In genomic region chr1:164905047-164905446, GRCm38 (mm10) we compare ENCODE assay signal across 9 mouse cellular contexts. TPM values are rescaled to one million over a fixed set of nuclear protein-coding genes. Genes with fewer than 3 reads are reported as not detected.
DNase-seq lines count a peak whose midpoint lies in the region; ATAC-seq and TF ChIP-seq lines count a peak whose summit lies in the region.
"Had no signal": no experiment of that assay in that cellular context is flagged by ENCODE, and none has a peak within 500 bp of the region (broad histone marks: within the 10 kb centered on the region; RNA-seq: fewer than 3 reads in every experiment).

No protein-coding gene starts in this region.

- intact Hi-C loops in left cerebral cortex, adult 2 months (cut with DNase I), result loop anchor here (2.0 to 5.0 kb wide), 2 partner anchors 538 to 588 kb away; no protein-coding TSS in a partner anchor

- no peak overlapping the region for H3K4me3 ChIP-seq in left cerebral cortex, adult 2 months
- H3K4me3 ChIP-seq in hindbrain, embryonic 16.5 days (ENCODE audit: low read length), result no peak overlapping the region
- H3K4me3 ChIP-seq in limb, embryonic 14.5 days (replicated peaks; ENCODE audit: low read length), result no peak overlapping the region
- H3K4me3 ChIP-seq in neural tube, embryonic 14.5 days (ENCODE audit: low read depth, low read length), result no peak overlapping the region

- H3K27me3 ChIP-seq in hindbrain, embryonic 16.5 days (replicated peaks; ENCODE audit: control insufficient read depth, insufficient read depth, low read length), result no peaks in the 10 kb centered on the region
- no peaks in the 10 kb centered on the region for H3K27me3 ChIP-seq in limb, embryonic 14.5 days (ENCODE audit: control insufficient read depth, insufficient read depth, low read length)
- no peaks in the 10 kb centered on the region for H3K27me3 ChIP-seq in neural tube, embryonic 14.5 days (ENCODE audit: control insufficient read depth, insufficient read depth, low read length)

- ATAC-seq in hindbrain, embryonic 16.5 days, result peak; percentile 83
- ATAC-seq in limb, embryonic 14.5 days (ENCODE audit: low FRiP score, low read depth), result no peak
- peak; percentile 72; the same call in 1 of the 2 replicates for ATAC-seq in neural tube, embryonic 14.5 days (ENCODE audit: low read depth)

- no peaks in the 10 kb centered on the region for H3K4me1 ChIP-seq in hindbrain, embryonic 16.5 days (ENCODE audit: control insufficient read depth, insufficient read depth, low read depth, low read length)
- no peaks in the 10 kb centered on the region for H3K4me1 ChIP-seq in limb, embryonic 14.5 days (ENCODE audit: control insufficient read depth, insufficient read depth, low read length)
- no peaks in the 10 kb centered on the region for H3K4me1 ChIP-seq in neural tube, embryonic 14.5 days (ENCODE audit: control insufficient read depth, insufficient read depth, low read length)

- 60% methylated on average over 4 of the region's 4 CpGs for WGBS in hindbrain, embryonic 16.5 days
- 51% methylated on average over 4 of the region's 4 CpGs for WGBS in limb, embryonic 14.5 days
- 56% methylated on average over 4 of the region's 4 CpGs for WGBS in neural tube, embryonic 14.5 days

- TF ChIP-seq POLR2A in limb, embryonic 14.5 days (IDR thresholded peaks at IDR 0.05; ENCODE audit: borderline replicate concordance, extremely low read depth, insufficient read depth, insufficient read length), result no peak

- DNase-seq in left cerebral cortex, adult 2 months (ENCODE audit: extremely low spot score in 1 of 2, low spot score in 2 of 2), result peak; percentile 44 to 52
- DNase-seq in left cerebral cortex, adult 8-10 months (ENCODE audit: low spot score in 2 of 2), result no peak
- peak; percentile 67 to 72 for DNase-seq in cerebellum, adult 18-20 months
- DNase-seq in forelimb bud, embryonic 11.5 days (ENCODE audit: low read depth, low spot score), result peak; percentile 27
- DNase-seq in limb, embryonic 14.5 days (ENCODE audit: low spot score), result peak; percentile 42
- DNase-seq in testis, postnatal 14 days (ENCODE audit: low spot score), result peak; percentile 31

- peak; percentile 68 for TF ChIP-seq CTCF in left cerebral cortex, adult 2 months (IDR thresholded peaks at IDR 0.05)

- H3K9ac ChIP-seq in hindbrain, embryonic 16.5 days (ENCODE audit: low read depth, low read length), result no peak overlapping the region
- no peak overlapping the region for H3K9ac ChIP-seq in limb, embryonic 14.5 days (ENCODE audit: low read depth, low read length, severe bottlenecking)
- H3K9ac ChIP-seq in neural tube, embryonic 14.5 days (replicated peaks; ENCODE audit: low read depth, low read length), result no peak overlapping the region

- H3K36me3 ChIP-seq in hindbrain, embryonic 16.5 days (ENCODE audit: control insufficient read depth, insufficient read depth, low read length), result no peaks in the 10 kb centered on the region
- H3K36me3 ChIP-seq in limb, embryonic 14.5 days (ENCODE audit: control insufficient read depth, insufficient read depth, low read length), result no peaks in the 10 kb centered on the region
- no peaks in the 10 kb centered on the region for H3K36me3 ChIP-seq in neural tube, embryonic 14.5 days (ENCODE audit: control insufficient read depth, insufficient read depth, low read length)

- no peaks in the 10 kb centered on the region for H3K9me3 ChIP-seq in hindbrain, embryonic 16.5 days (ENCODE audit: control insufficient read depth, low read length)
- no peaks in the 10 kb centered on the region for H3K9me3 ChIP-seq in limb, embryonic 14.5 days (ENCODE audit: control insufficient read depth, low read length)
- no peaks in the 10 kb centered on the region for H3K9me3 ChIP-seq in neural tube, embryonic 14.5 days (ENCODE audit: control insufficient read depth, low read length)

- no peak overlapping the region for H3K27ac ChIP-seq in left cerebral cortex, adult 2 months
- H3K27ac ChIP-seq in hindbrain, embryonic 16.5 days (ENCODE audit: low read depth, low read length), result no peak overlapping the region
- no peak overlapping the region for H3K27ac ChIP-seq in limb, embryonic 14.5 days (replicated peaks; ENCODE audit: low read depth, low read length)
- no peak overlapping the region for H3K27ac ChIP-seq in neural tube, embryonic 14.5 days (ENCODE audit: low read depth, low read length)

- no peak overlapping the region for H3K4me2 ChIP-seq in hindbrain, embryonic 16.5 days (ENCODE audit: low read length)
- no peak overlapping the region for H3K4me2 ChIP-seq in limb, embryonic 14.5 days (replicated peaks; ENCODE audit: low read depth, low read length, severe bottlenecking)
- no peak overlapping the region for H3K4me2 ChIP-seq in neural tube, embryonic 14.5 days (ENCODE audit: low read depth, low read length)

RNA-seq across cellular contexts. Expression of gene Xcl1, which starts 30.3 kb away (rescaled TPM):
- total RNA-seq in left cerebral cortex, adult 2 months (2021), result not detected
- not detected for total RNA-seq in left cerebral cortex, adult 8-10 months (2022)
- not detected in 2 replicates for polyA plus RNA-seq in hindbrain, embryonic 16.5 days (2015; fragmentation: Nextera tagmentation; extraction: Ambion mirVana)
- polyA plus RNA-seq in limb, embryonic 14.5 days (2012; rRNA removed), result not detected in 2 replicates
- polyA plus RNA-seq in limb, embryonic 14.5 days (2014; fragmentation: Nextera tagmentation; extraction: Ambion mirVana), result not detected in 2 replicates
- polyA plus RNA-seq in neural tube, embryonic 14.5 days (2014; fragmentation: Nextera tagmentation; extraction: Ambion mirVana), result not detected in 2 replicates
- total RNA-seq: layer of hippocampus, postnatal 25 days had no signal

Comparison
In these comparisons a context has a peak if more than half of its experiments do, and no peak if none do; other contexts are left out.
1. DNase-seq: peak in left cerebral cortex, adult 2 months (2 of 2), cerebellum, adult 18-20 months (2 of 2), forelimb bud, embryonic 11.5 days (single experiment), limb, embryonic 14.5 days (single experiment) and testis, postnatal 14 days (single experiment); none in left cerebral cortex, adult 8-10 months (0 of 2).